Mouse (Mus musculus): ENCODE data around the gene Nol4l.
A peak's percentile ranks its signal among the peaks of the same experiment; 100 is the strongest.
"Not testable (repeated sequence)": the region's sequence is repeated elsewhere in the genome, so short reads cannot be mapped to it uniquely, and the experiment has no call there.

The Nol4l gene

DNA sequence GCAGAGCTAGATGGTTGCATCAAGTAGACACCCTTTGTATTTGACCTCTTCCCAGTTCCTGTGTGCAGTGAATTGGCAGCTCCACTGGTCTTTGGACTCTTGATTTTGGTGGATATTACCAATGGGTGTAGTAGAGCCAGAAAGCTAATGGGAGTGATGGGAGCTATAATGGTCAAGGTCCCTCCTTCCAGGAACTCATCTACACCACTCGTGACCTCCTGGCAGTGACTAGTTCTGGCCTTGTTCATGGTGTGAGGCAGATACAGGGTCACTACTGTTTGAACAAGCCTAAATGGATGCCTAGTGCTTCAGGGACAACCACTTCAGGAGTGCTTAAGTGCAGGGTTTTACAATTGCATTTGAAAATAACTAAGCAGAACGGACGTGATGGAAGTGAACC lies 125.7 kb downstream of the Nol4l start:
- DNase-seq: no peak

DNA sequence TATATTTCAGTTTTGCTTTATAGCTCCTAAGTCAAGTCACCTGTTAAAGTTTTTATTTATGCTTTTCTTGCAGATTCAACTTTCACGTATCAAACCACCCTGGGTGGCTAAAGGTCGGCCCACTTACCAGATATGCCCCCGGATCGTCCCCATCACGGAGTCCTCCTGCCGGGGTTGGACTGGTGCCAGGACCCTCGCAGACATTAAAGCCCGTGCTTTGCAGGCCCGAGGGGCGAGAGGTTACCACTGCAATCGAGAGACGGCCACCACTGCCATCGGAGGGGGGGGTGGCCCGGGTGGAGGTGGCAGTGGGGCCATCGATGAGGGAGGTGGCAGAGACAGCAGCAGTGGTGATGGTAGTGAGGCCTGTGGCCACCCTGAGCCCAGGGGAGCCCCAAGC lies 130.6 kb downstream of the Nol4l start:
- DNase-seq: no peak

DNA sequence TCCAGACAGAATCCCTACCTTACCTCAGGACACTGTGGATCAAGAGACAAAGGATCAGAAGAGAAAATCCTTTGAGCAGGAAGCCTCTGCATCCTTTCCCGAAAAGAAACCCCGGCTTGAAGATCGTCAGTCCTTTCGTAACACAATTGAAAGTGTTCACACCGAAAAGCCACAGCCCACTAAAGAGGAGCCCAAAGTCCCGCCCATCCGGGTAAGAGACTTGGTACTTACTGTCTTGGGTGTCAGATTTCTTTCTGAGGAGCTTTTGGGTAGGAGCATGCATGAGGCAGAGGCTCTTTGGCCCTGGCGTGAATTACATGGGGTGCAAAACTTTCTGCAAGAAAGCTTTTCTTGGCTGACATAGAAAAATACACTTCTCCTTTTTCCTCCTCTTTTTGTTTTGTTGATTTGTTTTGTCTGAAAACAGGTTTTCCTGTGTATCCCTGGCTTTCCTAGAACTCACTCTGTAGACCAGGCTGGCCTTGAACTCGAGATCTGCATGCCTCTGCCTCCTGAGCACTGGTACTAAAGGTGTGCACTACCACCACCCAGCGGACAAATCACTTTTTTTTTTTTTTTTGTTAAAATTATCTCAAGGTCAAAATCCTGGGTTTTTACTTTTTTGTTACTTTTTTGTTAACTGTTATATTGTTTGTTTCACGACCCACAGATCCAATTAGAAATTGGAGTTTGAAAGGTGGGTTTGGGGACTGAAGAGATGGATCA lies 131.8 kb downstream of the Nol4l start:
- no peak for DNase-seq

DNA sequence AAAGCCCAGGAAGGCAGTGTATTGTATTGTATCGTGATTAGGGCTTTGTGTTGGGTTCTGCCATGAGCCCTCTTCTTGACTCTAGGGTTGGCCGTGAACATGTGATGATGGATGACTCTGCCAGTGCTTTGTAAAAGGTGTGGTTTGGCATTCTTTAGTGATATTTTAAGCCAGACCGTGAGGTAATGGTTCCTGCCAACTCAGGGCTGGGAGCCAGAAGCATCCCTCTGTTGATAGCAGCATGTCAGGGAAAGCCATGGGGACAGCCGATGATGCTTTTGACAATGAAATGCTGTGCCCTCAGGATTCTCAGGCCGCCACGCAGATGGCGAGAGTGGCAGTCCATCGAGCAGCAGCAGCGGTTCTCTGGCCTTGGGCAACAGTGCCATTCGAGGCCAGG lies 136.7 kb downstream of the Nol4l start:
- DNase-seq: peak; percentile 82

DNA sequence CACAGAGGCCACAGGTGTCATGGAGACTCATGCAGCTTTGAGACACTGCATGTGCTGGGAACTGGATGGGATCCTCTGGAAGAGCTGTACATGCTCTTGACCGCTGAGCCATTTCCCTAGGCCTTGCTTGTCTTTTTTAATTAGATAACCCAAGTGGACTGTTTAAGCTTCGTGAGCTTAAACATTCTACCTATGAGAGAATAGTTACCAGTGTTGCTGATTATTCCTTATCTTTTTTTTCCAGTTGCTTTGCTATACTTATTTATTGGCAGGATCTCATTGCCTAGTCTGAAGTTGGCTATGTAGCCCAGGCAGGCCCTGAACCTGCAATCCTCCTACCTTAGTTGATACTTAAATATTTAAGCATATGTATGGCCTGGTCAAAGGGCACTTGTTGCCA lies 139.9 kb downstream of the Nol4l start:
- no peak for DNase-seq

DNA sequence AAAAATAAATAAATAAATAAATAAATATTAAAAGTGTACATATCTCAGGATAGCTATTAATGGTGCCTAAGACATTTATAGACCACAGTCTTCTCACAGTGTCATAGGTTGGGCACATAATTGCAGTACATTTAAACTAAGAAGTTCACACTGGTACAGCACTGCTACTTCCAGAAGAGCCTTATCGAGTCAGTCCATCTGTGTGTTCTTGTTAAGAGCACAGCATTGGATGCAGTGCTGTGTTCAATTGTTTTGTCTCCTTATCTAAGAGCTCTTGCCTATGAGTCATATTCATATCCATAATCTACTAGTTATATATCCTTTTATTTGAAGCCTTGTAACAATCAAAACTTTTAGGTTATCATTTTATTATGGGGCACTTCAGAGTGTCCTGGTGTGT lies 149.3 kb downstream of the Nol4l start:
- DNase-seq: no peak

DNA sequence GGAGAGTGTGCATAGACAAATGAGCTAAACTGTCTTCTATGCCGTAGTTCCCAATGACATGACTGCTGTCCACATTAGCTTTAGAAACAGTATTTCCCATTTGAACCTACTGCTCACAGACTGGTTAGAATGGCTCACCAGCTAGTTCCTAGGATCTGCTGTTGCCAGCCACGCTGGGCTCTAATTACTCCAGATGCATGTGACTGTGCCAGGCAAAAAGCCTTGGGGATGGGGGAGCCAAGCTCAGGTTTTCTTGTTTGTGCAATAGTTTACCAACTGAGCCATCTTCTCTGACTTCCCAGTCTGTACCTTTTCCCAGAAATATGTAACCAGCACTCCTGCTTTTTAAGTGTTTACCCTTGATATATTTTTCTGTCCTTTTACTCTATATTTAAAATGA lies 154.4 kb downstream of the Nol4l start:
- DNase-seq: no peak

DNA sequence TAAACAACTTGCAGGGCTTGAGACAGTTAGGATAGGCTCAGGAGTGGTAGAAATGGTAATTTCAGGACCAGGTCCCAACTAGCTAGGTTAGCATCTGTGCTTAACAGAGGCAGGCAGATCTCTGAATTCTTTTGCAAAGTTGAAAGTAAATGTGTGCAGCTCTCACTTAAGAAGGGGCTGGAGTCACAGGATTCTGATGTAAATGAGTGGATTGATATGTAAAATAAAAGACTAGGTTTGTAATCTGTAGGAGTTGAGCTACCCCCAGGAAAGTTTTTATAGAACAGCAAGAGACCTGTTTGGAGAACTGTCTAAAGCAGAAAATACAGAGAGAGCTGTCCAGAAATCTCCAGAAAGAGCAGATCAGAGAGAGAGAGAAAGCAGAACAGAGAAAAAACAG lies 158.9 kb downstream of the Nol4l start:
- no peak for DNase-seq

DNA sequence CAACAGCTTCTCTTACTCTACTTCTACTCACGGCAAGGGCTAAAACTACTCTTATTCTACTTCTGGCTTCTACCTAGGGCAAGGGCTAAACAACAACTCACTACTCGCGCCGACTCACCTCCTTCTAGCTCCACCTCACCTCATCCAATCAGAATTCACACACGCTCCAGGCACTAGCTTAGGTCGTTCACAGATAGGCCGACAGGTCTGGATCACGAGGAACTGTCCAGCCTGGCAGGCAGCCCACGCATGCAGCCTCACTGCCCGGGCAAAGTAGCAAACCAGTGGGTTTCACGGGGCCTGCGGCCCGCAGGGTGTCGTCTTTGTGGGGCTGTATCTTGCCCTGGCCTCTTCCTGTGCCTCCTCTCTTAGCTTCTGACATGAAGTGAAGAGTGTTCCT lies 165.2 kb downstream of the Nol4l start:
- not testable (repeated sequence) for DNase-seq

DNA sequence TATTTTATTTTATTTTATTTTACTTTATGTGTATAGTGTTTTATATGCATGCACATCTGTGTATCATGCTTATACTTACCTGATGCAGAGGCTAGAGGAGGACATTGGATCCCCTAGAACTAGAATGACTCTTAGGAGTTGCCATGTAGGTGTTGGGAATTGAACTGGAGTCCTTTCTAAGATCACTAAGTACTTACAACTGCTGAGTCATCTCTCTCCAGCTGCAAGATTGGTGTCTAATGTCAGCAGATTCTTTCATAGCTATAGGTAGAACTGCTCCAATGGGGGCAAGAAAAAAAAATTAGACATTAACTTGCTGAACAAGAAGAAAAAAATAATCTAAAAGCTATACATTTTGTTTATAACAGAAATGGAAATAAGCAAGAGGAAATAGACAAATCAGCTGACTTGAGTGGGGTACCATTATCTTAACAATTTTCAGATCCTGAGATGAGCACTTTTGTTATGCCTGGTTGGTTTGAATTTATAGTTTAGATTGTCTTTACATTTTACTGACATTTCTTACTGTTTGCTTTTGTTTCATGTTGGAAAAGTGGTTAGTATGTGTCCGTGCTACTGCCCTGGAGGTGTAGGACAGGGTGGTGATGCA lies 168.6 kb downstream of the Nol4l start:
- no peak for DNase-seq
